Mouse (Mus musculus): ENCODE measurements at regions not wholly inside any gene's neighbourhood (a gene's known extent, or its start where the extent isn't known, plus 50 kb on each side); places are given as distances from the start of the nearest gene placed in this dataset.
"Not testable (repeated sequence)": the region's sequence is repeated elsewhere in the genome, so short reads cannot be mapped to it uniquely, and the experiment has no call there.

DNA sequence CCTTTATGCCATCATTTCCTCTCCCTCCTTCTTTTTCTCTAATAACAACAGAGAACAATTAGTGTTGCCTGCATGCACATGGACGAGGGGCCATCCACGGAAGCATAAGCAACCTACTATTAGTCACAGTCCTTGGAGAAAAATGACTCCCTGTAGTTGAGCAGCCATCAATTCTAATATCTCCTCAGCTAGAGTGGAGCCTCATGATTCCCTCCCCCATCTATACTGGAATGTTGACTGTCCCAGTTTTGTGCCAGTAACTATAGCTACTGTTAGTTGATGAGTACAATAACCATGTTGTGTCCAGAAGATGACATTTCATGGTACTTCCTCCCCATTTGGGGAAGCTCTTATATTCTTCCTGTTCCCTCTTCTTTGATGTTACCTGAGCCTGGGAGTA, 64.3 kb upstream of the Rtn4 start:
- Histone ChIP-seq H3K9me3 (replicated peaks; ENCODE audit: control insufficient read depth, low read length) (no peaks in the 10 kb centered on the region), H3K36me3 (ENCODE audit: control insufficient read depth, insufficient read depth, low read length) (no peaks in the 10 kb centered on the region), H3K4me2 (ENCODE audit: low read depth, low read length) (no peak overlapping the region), H3K4me1 (ENCODE audit: control insufficient read depth, insufficient read depth, low read length) (no peaks in the 10 kb centered on the region), H3K27me3 (ENCODE audit: control insufficient read depth, insufficient read depth, low read length) (no peaks in the 10 kb centered on the region), H3K9ac (ENCODE audit: low read length) (no peak overlapping the region), H3K27ac (ENCODE audit: low read length) (no peak overlapping the region), H3K4me3 (replicated peaks; ENCODE audit: low read length) (no peak overlapping the region)
- no peak for ATAC-seq (ENCODE audit: insufficient read depth, low FRiP score)
- WGBS = 64% methylated on average over 2 of the region's 2 CpGs

DNA sequence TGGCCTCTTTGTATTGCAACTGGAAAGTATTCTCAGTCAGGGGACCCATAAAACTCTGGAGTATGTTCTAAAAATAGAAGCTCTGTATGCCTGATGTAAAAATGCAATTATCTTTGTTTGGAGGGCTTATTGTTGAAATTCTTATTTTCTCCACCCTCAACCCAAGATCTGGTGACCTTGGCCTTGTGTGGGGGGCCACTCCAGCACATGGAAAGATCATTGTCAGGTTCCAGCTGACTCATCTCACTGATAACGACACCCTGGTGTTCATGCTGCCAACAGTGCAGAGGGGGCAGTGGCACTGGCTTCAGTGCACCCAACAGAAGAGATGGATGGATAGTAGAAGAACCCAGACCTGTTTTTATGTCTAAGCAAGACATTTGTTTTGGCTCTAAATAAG, 60.3 kb upstream of the Rtn4 start:
- H3K4me1 ChIP-seq (ENCODE audit: control insufficient read depth, insufficient read depth, low read length) = no peaks in the 10 kb centered on the region; the same call in 1 of the 2 replicates
- no peaks in the 10 kb centered on the region for H3K36me3 ChIP-seq (ENCODE audit: control insufficient read depth, insufficient read depth, low read length)
- H3K9me3 ChIP-seq (replicated peaks; ENCODE audit: control insufficient read depth, low read length) = no peaks in the 10 kb centered on the region
- no peak for ATAC-seq (ENCODE audit: insufficient read depth, low FRiP score)
- H3K27ac ChIP-seq (ENCODE audit: low read length) = no peak overlapping the region
- no peak overlapping the region for H3K4me3 ChIP-seq (replicated peaks; ENCODE audit: low read length)
- no peak overlapping the region for H3K9ac ChIP-seq (ENCODE audit: low read length)
- 33% methylated on average over 1 of the region's 1 CpGs for WGBS
- H3K4me2 ChIP-seq (ENCODE audit: low read depth, low read length) = no peak overlapping the region
- no peaks in the 10 kb centered on the region for H3K27me3 ChIP-seq (ENCODE audit: control insufficient read depth, insufficient read depth, low read length)

DNA sequence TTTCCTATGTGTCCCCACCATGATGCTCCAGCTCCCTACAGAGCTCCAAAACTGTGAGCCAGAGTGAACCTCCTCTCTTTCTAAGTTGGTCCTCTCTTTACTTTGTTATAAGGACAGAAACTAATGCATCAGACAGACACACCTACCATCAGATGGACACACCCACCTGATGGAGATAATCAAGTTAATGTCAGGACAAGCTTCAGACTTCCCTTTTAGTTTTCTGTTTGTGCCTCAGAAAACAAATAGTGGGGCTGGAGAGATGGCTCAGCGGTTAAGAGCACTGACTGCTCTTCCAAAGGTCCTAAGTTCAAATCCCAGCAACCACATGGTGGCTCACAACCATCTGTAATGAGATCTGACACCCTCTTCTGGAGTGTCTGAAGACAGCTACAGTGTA, 59.5 kb upstream of the Rtn4 start:
- WGBS = 58% methylated on average over 1 of the region's 1 CpGs
- H3K27ac ChIP-seq (ENCODE audit: low read length); H3K9ac ChIP-seq (ENCODE audit: low read length): not testable (repeated sequence)

DNA sequence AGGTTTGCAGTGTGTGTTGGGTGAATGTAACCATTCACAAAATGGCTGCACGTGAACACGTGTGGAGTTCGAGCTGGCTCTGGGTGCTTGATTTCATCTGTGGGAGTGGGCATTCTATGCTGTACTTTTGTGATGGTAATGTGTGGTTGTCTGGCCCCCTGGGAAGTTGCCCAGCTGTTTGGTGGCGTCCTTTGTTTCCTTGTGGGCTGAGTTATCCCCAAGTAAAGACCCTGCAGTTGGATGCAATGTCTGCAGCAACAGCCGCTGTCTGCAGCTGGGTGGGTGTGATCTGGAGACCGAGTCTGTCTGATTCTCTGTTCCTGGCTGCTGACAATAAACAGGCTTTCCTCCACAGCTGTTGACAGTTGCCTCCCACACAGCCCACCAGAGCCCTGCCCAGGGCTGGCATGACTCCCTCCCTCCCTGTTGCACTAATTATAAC, 56.0 kb upstream of the Rtn4 start:
- Histone ChIP-seq H3K9ac (ENCODE audit: low read length) (no peak overlapping the region), H3K4me2 (ENCODE audit: low read depth, low read length) (no peak overlapping the region), H3K36me3 (ENCODE audit: control insufficient read depth, insufficient read depth, low read length) (no peaks in the 10 kb centered on the region), H3K27me3 (ENCODE audit: control insufficient read depth, insufficient read depth, low read length) (no peaks in the 10 kb centered on the region), H3K4me3 (replicated peaks; ENCODE audit: low read length) (no peak overlapping the region), H3K27ac (ENCODE audit: low read length) (no peak overlapping the region), H3K9me3 (replicated peaks; ENCODE audit: control insufficient read depth, low read length) (no peaks in the 10 kb centered on the region), H3K4me1 (ENCODE audit: control insufficient read depth, insufficient read depth, low read length) (no peaks in the 10 kb centered on the region; the same call in 1 of the 2 replicates)
- 46% methylated on average over 6 of the region's 6 CpGs for WGBS
- peak; percentile 73; the same call in 1 of the 2 replicates for ATAC-seq (ENCODE audit: insufficient read depth, low FRiP score)

More for the DNA sequence above, 59.5 kb upstream of the Rtn4 start:
- H3K27me3 ChIP-seq (ENCODE audit: control insufficient read depth, insufficient read depth, low read length); H3K36me3 ChIP-seq (ENCODE audit: control insufficient read depth, insufficient read depth, low read length); H3K4me3 ChIP-seq (replicated peaks; ENCODE audit: low read length); H3K9me3 ChIP-seq (replicated peaks; ENCODE audit: control insufficient read depth, low read length); H3K4me2 ChIP-seq (ENCODE audit: low read depth, low read length); H3K4me1 ChIP-seq (ENCODE audit: control insufficient read depth, insufficient read depth, low read length); ATAC-seq (ENCODE audit: insufficient read depth, low FRiP score): not testable (repeated sequence)

DNA sequence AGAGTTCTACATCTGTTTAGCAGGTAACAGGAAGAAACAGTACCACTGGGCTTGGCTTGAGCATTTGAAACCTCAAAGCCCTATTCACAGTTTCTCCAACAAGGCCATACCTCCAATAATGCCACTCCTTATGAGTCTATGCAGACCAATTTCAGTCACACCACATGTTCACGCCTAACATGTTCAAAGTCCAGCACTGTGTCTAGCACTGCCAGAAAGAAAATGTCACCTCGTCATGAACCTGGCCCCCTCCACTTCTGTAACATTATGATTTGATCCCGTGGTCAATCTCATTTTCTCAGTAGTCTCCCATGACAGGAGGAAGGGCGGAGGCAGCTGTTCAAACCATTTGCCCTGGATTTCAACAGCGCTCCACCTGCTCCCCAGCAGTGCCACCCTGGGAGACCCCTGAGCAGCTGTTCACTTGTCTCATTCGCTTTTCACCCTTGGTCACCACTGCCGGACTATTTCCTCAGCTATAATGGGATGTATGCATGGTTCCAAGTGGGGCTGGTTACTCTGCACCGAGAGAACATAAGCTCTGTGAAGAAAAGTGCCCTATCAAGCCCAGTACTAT, 54.6 kb upstream of the Rtn4 start:
- WGBS = 77% methylated on average over 8 of the region's 8 CpGs
- Histone ChIP-seq H3K9ac (ENCODE audit: low read length) (no peak overlapping the region), H3K4me1 (ENCODE audit: control insufficient read depth, insufficient read depth, low read length) (no peaks in the 10 kb centered on the region; the same call in 1 of the 2 replicates), H3K9me3 (replicated peaks; ENCODE audit: control insufficient read depth, low read length) (no peaks in the 10 kb centered on the region), H3K4me3 (replicated peaks; ENCODE audit: low read length) (no peak overlapping the region), H3K36me3 (ENCODE audit: control insufficient read depth, insufficient read depth, low read length) (no peaks in the 10 kb centered on the region), H3K27ac (ENCODE audit: low read length) (peak overlapping the region; percentile 65), H3K27me3 (ENCODE audit: control insufficient read depth, insufficient read depth, low read length) (no peaks in the 10 kb centered on the region), H3K4me2 (ENCODE audit: low read depth, low read length) (no peak overlapping the region)
- peak; percentile 44; the same call in 1 of the 2 replicates for ATAC-seq (ENCODE audit: insufficient read depth, low FRiP score)

DNA sequence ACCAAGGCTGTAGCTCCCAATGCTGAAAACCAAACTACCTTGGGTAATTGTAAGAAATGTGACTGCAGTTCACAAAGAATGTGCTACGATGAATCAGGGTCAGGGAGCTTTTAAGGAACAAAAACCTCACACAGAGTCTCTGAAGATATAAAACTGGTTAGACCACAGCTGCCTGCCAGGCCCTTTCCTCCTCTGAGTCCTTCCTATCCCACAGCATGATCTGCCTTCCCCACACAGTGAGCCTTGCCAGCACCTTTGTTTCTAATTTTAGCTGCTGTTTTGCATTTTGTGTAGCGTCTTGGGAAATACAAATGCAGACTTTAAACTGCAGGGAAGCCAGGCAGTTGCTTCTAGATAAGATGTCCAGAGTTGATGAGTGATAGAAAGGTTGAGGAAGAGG, 53.9 kb upstream of the Rtn4 start:
- Histone ChIP-seq H3K27me3 (ENCODE audit: control insufficient read depth, insufficient read depth, low read length) (no peaks in the 10 kb centered on the region), H3K4me2 (ENCODE audit: low read depth, low read length) (no peak overlapping the region), H3K9ac (ENCODE audit: low read length) (no peak overlapping the region), H3K4me1 (ENCODE audit: control insufficient read depth, insufficient read depth, low read length) (no peaks in the 10 kb centered on the region; the same call in 1 of the 2 replicates), H3K27ac (ENCODE audit: low read length) (peak overlapping the region; percentile 65), H3K4me3 (replicated peaks; ENCODE audit: low read length) (no peak overlapping the region), H3K36me3 (ENCODE audit: control insufficient read depth, insufficient read depth, low read length) (no peaks in the 10 kb centered on the region), H3K9me3 (replicated peaks; ENCODE audit: control insufficient read depth, low read length) (no peaks in the 10 kb centered on the region)
- peak; percentile 54; the same call in 1 of the 2 replicates for ATAC-seq (ENCODE audit: insufficient read depth, low FRiP score)
- 23% methylated on average over 2 of the region's 2 CpGs for WGBS
